Mouse (Mus musculus) MEL (cell line): Measurements from ENCODE around the gene Brdt.

Source experiments
- CTCF ChIP-seq, 3 experiments: IDR thresholded peaks in 2 of 3; conservative IDR thresholded peaks in 1 of 3; 2 replicates each; pipeline ENCODE4 v1.5.1; 2011 to 2012; ENCODE audit warnings: low read length in 3 of 3, low read depth in 2 of 3, mild to moderate bottlenecking in 2 of 3, improper control_type of control experiment in 1 of 3, inconsistent platforms in 1 of 3, mixed read lengths in 1 of 3, moderate library complexity in 1 of 3; ENCODE audit not compliant: control insufficient read depth in 1 of 3, insufficient read depth in 1 of 3, poor library complexity in 1 of 3, severe bottlenecking in 1 of 3
- POLR2A ChIP-seq, 2 experiments: IDR thresholded peaks; 2 replicates each; pipeline ENCODE4 v1.6.1; 2011 to 2012; ENCODE audit warnings: low read length in 2 of 2, mild to moderate bottlenecking in 2 of 2, control low read depth in 1 of 2, improper control_type of control experiment in 1 of 2, low read depth in 1 of 2, moderate library complexity in 1 of 2; ENCODE audit not compliant: control insufficient read depth in 1 of 2, insufficient read depth in 1 of 2, poor library complexity in 1 of 2

DNA sequence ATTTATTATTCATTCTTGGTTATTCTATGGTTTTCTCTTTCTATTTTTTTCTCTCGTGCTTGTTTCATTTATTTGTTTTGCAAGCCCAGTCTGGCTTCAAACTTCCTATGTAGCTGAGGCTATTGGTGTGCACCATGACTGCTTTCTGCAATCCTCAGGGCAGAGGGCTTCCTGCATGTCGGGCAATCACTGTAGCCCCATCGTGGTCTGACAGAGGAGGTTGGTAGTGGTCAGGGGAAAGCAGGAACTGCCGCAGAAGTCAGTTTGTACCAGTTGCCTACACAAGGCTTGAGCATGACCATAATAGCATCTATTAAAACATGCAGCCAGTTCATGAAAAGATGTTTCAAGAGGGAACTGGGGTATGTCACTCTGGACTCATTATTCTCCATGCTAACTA is 23.5 kb upstream of the Brdt start:
- TF ChIP-seq POLR2A (IDR thresholded peaks at IDR 0.05; ENCODE audit: control insufficient read depth in 1 of 2, insufficient read depth in 1 of 2, low read depth in 1 of 2, low read length in 2 of 2, poor library complexity in 1 of 2) (no peak), CTCF (IDR thresholded peaks at IDR 0.05 in 2 of 3, conservative IDR thresholded peaks at IDR 0.05 in 1 of 3; ENCODE audit: control insufficient read depth in 1 of 3, insufficient read depth in 1 of 3, low read depth in 2 of 3, low read length in 3 of 3, poor library complexity in 1 of 3, severe bottlenecking in 1 of 3) (no peak)
